Mouse (Mus musculus) liver, embryonic 14.5 days (tissue): ENCODE measurements around the gene Larp4b.

ENCODE experiments used
- CTCF ChIP-seq: IDR thresholded peaks from 2 replicates; pipeline ENCODE4 v1.5.1; 2016; ENCODE audit warnings: antibody characterized with exemption, low read depth, control low read depth
- EP300 ChIP-seq: IDR thresholded peaks from 2 replicates; pipeline ENCODE4 v1.6.1; 2016; ENCODE audit warnings: antibody characterized with exemption, low read depth

DNA sequence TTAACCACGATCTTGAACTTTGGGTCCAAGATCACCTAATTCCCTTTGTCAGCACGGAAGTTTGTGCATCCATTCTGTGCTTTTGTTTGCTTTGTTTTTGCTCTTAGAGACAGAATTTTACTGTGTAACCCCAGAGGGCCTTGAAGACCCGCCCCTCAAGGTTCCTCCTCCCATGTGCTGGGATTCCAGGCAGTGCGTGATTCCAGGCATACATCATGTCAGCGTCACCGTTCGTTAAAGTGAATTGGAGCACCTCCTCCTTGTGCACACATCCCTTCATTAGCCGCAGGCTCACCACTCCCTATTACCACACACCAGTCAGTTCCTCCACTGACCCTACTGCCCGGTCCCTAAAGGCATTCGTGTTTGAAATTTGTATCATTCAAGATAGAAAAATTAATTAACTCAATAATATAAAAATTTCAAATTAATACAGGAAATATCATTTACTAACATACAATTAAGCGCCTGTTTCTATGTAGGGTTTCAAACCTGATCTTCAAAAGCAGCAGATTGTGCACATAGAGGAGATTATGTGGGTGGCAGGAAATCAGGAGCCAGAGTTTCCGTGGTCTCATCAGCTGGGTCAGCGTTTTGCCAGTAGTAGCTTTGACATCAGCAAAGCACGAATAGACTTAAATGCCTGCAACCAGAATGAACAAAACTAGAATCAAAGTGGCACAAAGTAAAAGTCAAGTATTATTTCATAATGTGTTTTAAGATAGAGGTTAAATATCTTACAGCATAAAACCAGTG is 11.4 kb upstream of the Larp4b start:
- TF ChIP-seq CTCF = no peak
- TF ChIP-seq EP300 = no peak
